Mouse (Mus musculus) forebrain, embryonic 16.5 days (tissue): ENCODE results near the gene Chst8. TPM values are rescaled to one million over a fixed set of nuclear protein-coding genes. Genes with fewer than 3 reads are reported as not detected.
A peak's percentile ranks its signal among the peaks of the same experiment; 100 is the strongest.

Experiments
- ATAC-seq: fragments of 200-750 bp; cut with Nextera tagmentation; 2 replicates; pipeline ENCODE4 v1.8.0; 2017; ENCODE audit warnings: mild to moderate bottlenecking, moderate library complexity
- H3K27ac ChIP-seq: fragments of 300-500 bp; sonication (generic); 2 replicates; pipeline ENCODE4 v1.5.1; 2014; ENCODE audit warnings: low read length, control low read depth
- H3K27me3 ChIP-seq: fragments of 300-500 bp; sonication (generic); replicated peaks from 2 replicates; pipeline ENCODE4 v1.6.1; 2014; ENCODE audit warnings: low read length; ENCODE audit not compliant: control insufficient read depth, insufficient read depth
- H3K36me3 ChIP-seq: fragments of 300-500 bp; sonication (generic); 2 replicates; pipeline ENCODE4 v1.6.1; 2014; ENCODE audit not compliant: control insufficient read depth, insufficient read depth
- H3K4me1 ChIP-seq: fragments of 300-500 bp; sonication (generic); replicated peaks from 2 replicates; pipeline ENCODE4 v1.6.1; 2014; ENCODE audit warnings: low read length; ENCODE audit not compliant: control insufficient read depth, insufficient read depth
- H3K4me2 ChIP-seq: fragments of 300-500 bp; sonication (generic); 2 replicates; pipeline ENCODE4 v1.6.1; 2014; ENCODE audit warnings: mild to moderate bottlenecking, low read length, control low read depth
- H3K4me3 ChIP-seq: fragments of 300-500 bp; sonication (generic); replicated peaks from 2 replicates; pipeline ENCODE4 v1.5.1; 2014; ENCODE audit warnings: mild to moderate bottlenecking, low read length, control low read depth
- H3K9ac ChIP-seq: fragments of 300-500 bp; sonication (generic); replicated peaks from 2 replicates; pipeline ENCODE4 v1.6.1; 2014; ENCODE audit warnings: low read depth, low read length, control low read depth
- H3K9me3 ChIP-seq: fragments of 300-500 bp; sonication (generic); 2 replicates; pipeline ENCODE4 v1.6.1; 2016; ENCODE audit warnings: low read length; ENCODE audit not compliant: control insufficient read depth
- WGBS: fragments of 180-500 bp; shearing (Covaris S2); extraction: QIAGEN DNeasy Blood & Tissue Kit; methylation state at CpG from one replicate; pipeline ENCODE4 v1.1.7; 2014; 5-methylcytosine and 5-hydroxymethylcytosine counted together
- polyA plus RNA-seq: library from polyadenylated mRNA; unstranded; fragments of >200 nt; fragmentation: Nextera tagmentation; extraction: Ambion mirVana; gene quantifications from 2 replicates; pipeline ENCODE4 v1.2.1, GENCODE M21; 2015

Chst8 gene
- polyA plus RNA-seq, 1 experiment from 2014 or later = 12.0 TPM

DNA sequence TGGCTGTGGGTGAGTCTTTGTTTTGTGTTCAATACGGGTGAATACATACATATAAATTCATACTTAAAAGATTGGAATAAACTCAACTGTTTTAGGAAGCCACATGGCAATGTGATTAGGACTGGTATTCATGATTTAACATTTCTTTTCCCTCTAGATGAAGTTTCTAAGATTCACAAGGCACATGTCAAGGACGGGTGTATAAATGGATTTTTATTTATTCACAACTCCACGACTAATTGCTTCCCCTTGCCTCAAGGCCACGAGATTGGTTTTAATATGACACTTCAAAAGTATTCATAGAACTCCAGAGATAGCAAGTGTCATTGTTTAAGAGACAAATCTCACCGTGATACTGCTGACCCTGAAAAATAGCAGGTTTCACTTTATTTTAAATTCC lies 155.9 kb downstream of the Chst8 start, which contains the start of gene Kctd15:
Kctd15 (minus strand) TSS at position 101 of the 400 bp plus-strand sequence.
- H3K27me3 ChIP-seq = no peaks in the 10 kb centered on the region
- no peak for ATAC-seq
- H3K27ac ChIP-seq = peak within 1 kb of the TSS; percentile 99
- H3K4me3 ChIP-seq = peak within 1 kb of the TSS; percentile 84
- H3K9me3 ChIP-seq = no peaks in the 10 kb centered on the region
- peak within 1 kb of the TSS; percentile 98 for H3K9ac ChIP-seq
- peaks cover 13% of the 10 kb centered on the region for H3K4me1 ChIP-seq
- H3K4me2 ChIP-seq = peak within 1 kb of the TSS; percentile 94
- no peaks in the 10 kb centered on the region for H3K36me3 ChIP-seq
- 66% methylated on average over 5 of the region's 5 CpGs for WGBS

DNA sequence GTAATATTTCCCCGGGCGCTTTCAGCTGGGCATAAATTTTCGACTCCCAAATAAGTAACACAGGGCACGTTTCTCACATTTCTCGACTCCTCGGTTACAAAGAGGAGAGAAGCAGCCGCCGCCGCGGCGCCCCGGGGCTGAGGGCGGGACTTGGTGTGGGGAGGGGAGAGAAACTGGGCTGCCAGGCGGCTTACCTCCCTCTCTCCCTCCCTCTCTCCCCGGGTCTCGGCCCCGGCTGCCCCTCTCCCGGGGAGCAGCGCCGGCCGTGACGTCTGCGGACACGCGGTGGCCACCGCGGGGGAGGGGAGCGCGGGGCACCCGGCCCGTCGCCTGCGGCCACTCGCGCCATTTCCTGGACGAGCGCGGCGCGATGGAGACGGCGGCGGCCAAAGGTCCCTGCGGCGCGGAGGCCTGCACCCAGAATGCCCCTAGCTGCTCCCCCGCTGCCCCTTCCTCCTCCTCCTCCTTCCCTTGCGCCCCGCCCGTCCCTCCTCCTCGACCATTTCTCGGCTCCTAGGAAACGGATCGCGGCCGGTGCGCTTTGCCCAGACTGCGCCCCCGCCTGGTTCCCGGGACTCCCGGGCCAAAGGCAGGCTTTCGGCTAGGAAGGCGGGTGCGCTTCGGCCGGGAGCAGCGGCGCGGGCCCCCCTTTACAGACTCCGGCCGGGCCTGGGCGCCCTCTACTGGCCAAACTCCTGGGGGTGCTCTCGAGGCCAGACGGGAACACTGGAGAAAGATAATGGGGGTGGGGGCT lies 157.2 kb downstream of the Chst8 start:
- peaks cover 26% of the 10 kb centered on the region for H3K4me1 ChIP-seq
- H3K4me3 ChIP-seq = peak overlapping the region; percentile 84
- no peaks in the 10 kb centered on the region for H3K27me3 ChIP-seq
- no peaks in the 10 kb centered on the region for H3K9me3 ChIP-seq
- H3K4me2 ChIP-seq = peak overlapping the region; percentile 94
- no peaks in the 10 kb centered on the region for H3K36me3 ChIP-seq
- peak overlapping the region; percentile 98 for H3K9ac ChIP-seq
- under 1% methylated on average over 52 of the region's 74 CpGs for WGBS
- H3K27ac ChIP-seq = peak overlapping the region; percentile 99
- ATAC-seq = peak; percentile 68

DNA sequence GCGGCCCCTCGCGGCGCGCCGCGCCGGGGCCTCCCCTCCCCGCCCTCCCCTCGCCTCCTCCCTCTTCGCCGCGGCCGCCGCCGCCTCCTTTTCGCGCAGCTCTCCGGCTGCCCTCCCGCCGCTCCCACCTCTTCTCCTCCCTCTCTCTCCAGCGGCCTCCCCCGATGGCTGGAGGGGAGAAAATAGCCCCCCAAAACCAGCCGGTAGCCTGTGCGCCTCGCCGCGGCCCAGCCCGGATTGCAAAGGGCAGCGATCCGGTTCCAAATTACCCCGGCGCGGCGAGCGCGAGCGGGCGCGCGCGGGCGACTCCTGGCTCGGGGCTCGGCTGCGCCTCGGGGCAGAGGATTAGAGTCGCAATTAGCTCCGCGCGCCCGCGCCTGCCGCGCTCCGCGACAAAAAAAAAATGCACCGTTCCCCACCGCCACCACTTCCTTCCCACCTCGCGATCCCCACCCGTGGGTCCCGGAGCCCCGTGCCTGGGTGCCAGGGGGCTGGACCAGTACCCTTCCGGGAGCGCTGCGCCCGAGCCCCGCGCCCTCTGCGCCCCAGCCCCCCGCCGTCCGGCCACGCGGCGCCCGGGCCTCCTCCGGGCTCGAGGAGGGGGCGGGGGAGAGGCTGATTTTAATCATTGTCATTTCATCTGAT lies 157.9 kb downstream of the Chst8 start:
- peak; percentile 32 for ATAC-seq

DNA sequence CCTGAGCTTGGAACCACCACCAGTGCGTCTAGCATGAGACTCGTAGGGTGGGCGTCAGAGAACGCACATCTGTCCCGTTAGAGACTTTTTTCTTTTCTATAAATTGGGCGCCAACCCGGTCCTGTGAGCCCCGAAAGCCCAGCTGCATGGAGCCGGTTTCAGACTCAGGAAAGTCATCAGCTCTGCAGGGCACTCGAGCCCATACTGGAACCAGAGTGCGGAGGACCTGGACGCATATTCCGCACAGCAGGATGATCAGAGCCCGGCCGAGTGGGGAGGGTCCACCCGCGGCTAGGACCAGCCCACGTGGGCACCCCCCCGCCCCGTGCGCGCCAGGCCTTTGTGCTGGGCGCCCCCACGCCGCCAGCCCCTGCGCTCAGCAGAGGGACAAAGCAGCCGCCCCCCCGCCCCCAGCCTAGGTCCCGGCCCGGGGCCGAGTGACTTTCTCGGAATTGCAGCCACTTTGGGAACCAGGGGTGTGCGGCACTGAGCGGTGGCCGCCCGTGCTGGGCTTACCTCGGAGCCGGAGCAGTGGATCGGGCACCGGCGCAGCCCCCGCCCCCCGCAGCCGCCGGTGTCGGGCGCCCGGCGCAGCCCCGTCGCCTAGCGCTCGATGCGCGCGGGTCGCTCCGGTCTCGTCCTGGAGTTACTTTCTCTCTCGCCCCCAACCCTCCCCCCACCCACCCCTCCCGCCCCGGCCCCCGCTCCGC lies 158.6 kb downstream of the Chst8 start:
- H3K4me1 ChIP-seq = peaks cover 26% of the 10 kb centered on the region
- H3K36me3 ChIP-seq = no peaks in the 10 kb centered on the region
- peak overlapping the region; percentile 94 for H3K4me2 ChIP-seq
- peak overlapping the region; percentile 84 for H3K4me3 ChIP-seq
- H3K27ac ChIP-seq = peak overlapping the region; percentile 99
- no peaks in the 10 kb centered on the region for H3K9me3 ChIP-seq
- peak overlapping the region; percentile 98 for H3K9ac ChIP-seq
- no peaks in the 10 kb centered on the region for H3K27me3 ChIP-seq
- ATAC-seq = peak; percentile 45
- WGBS = under 1% methylated on average over 38 of the region's 64 CpGs

More for the DNA sequence above, 157.9 kb downstream of the Chst8 start:
- Histone ChIP-seq H3K4me1 (peaks cover 26% of the 10 kb centered on the region), H3K9me3 (no peaks in the 10 kb centered on the region), H3K4me2 (peak overlapping the region; percentile 94), H3K27me3 (no peaks in the 10 kb centered on the region), H3K27ac (peak overlapping the region; percentile 99), H3K36me3 (no peaks in the 10 kb centered on the region), H3K4me3 (peak overlapping the region; percentile 84), H3K9ac (peak overlapping the region; percentile 98)
- WGBS = under 1% methylated on average over 65 of the region's 81 CpGs

DNA sequence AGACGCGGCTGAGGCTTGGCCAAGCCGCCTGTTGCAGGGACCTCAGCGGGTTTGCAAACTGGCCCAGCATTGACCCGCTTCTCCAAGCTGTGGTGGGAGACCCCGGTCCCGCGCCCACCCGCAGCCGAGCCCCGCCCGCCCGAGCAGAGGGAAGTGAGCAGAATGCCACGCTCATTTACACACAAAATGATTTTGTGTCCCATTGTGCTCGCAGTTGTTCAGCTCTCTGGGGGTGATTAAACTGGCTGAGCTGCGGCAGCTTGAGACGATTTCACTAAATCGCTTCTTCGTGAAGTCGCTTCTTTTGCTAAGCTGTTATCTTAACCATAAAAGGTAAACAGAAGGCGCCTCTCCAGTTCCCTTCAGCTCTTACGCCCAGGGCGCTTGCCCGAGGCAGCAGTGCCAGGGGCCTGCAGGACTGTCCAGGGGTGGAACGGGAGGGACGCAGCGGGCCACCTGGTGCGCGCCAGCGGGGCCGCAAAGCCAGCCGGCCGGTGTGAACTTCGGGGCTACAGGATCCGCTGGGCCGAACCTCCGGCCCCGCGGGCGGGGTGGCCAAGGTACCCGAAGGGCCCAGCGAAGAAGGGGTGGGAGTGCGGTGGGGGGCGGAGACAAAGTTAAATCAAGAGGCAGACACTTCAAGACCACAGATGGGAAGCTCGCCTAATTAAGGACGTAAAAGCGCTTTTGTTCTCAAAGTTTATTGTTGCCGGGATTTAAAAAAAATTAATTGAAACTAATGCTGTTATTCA lies 159.6 kb downstream of the Chst8 start:
- Histone ChIP-seq H3K4me3 (peak overlapping the region; percentile 84), H3K36me3 (no peaks in the 10 kb centered on the region), H3K4me1 (peaks cover 26% of the 10 kb centered on the region), H3K27ac (peak overlapping the region; percentile 29), H3K9me3 (no peaks in the 10 kb centered on the region), H3K4me2 (peak overlapping the region; percentile 94), H3K9ac (peak overlapping the region; percentile 98), H3K27me3 (no peaks in the 10 kb centered on the region)
- no peak for ATAC-seq
- under 1% methylated on average over 48 of the region's 48 CpGs for WGBS

DNA sequence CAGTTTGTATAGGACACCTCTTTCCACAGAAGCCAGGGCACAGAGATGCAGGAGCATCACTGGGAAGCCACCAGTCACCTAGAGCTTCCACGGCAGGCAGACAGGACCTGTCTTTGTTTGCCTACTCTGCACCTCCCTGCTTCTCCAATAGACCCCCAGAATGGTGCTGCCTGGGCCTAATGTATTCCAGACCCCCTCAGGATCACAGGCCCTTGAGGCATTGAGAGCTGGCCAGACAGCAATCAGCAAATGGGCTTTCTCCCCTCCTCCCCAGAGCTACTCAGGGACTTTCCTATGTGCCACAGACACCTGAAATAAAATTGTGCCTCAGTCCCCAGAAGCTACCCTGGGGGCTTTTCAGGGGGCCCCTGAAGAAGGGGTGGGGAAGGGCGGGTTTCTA lies 161.1 kb downstream of the Chst8 start:
- Histone ChIP-seq H3K36me3 (no peaks in the 10 kb centered on the region; the same call in 1 of the 2 replicates), H3K4me3 (peak overlapping the region; percentile 84), H3K4me2 (peak overlapping the region; percentile 94), H3K9me3 (no peaks in the 10 kb centered on the region), H3K27me3 (no peaks in the 10 kb centered on the region), H3K4me1 (peaks cover 31% of the 10 kb centered on the region), H3K9ac (peak overlapping the region; percentile 27), H3K27ac (no peak overlapping the region)
- WGBS = 18% methylated on average over 2 of the region's 2 CpGs
- no peak for ATAC-seq

DNA sequence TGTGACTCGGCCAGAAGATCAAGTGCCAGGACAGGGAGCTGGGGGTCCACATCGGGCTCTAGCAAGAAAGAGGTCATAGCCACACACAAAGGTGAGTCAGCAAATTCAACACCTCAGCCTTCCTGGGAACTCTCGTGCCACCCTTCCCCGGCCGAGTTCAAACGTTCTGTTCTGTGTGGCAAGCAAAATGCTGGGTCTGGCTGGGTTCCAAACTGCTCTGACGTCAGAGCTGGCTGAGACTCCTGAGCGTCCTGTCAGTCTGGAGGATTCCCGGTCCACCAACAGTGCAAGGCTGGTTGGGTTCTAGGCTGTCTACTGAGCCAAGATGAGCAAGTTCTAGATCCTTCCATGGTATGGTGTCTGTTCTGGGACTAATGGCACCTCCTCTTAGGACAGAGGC lies 165.5 kb downstream of the Chst8 start:
- Histone ChIP-seq H3K36me3 (peaks cover 11% of the 10 kb centered on the region), H3K9ac (no peak overlapping the region), H3K27me3 (no peaks in the 10 kb centered on the region), H3K4me1 (peaks cover 22% of the 10 kb centered on the region), H3K4me2 (no peak overlapping the region), H3K9me3 (no peaks in the 10 kb centered on the region), H3K4me3 (no peak overlapping the region), H3K27ac (no peak overlapping the region)
- 29% methylated on average over 9 of the region's 9 CpGs for WGBS
- ATAC-seq = no peak

DNA sequence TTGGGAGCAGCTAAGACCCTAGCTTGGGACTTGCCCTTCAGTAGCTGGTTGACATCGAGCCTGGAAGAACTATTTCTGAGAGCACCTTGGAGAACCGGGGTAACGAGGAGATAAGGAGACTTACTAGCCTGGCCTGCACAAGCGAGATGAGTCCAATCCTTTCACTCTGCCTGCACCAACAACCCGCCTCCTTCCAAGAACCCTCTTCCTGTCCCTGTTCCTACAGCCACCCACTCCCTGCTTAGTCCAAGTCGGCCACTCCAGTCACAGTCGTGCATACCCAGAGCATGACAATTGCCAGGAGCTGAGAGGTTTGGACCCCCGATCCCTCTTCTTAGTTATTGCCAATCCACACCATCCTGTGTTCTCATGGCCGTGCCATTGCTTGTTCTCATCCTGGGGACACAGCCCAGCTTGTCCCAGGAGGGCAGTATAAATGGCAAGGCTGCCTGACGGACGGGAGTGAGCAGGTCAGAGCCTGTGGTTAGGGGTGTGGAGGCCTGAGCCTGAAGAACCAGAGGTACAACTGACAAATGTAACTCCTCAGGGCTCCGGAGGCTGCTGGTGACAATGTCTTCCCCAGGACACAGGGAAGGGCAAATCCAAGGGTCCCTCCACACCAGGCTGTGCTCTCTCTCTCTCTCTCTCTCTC lies 166.2 kb downstream of the Chst8 start:
- Histone ChIP-seq H3K4me1 (peaks cover 14% of the 10 kb centered on the region), H3K4me3 (no peak overlapping the region), H3K9me3 (no peaks in the 10 kb centered on the region), H3K36me3 (peaks cover 15% of the 10 kb centered on the region), H3K27me3 (no peaks in the 10 kb centered on the region), H3K4me2 (no peak overlapping the region), H3K9ac (no peak overlapping the region), H3K27ac (no peak overlapping the region)
- ATAC-seq = no peak
- WGBS = 90% methylated on average over 12 of the region's 12 CpGs
